In genomic region chr9:107386722-107387121, GRCm38 (mm10) we compare ENCODE assay signal across 9 mouse cellular contexts. TPM values are rescaled to one million over a fixed set of nuclear protein-coding genes. Genes with fewer than 3 reads are reported as not detected.
A peak's percentile ranks its signal among the peaks of the same experiment; 100 is the strongest.
DNase-seq lines count a peak whose midpoint lies in the region; ATAC-seq and TF ChIP-seq lines count a peak whose summit lies in the region.
"Had no signal": no experiment of that assay in that cellular context is flagged by ENCODE, and none has a peak within 500 bp of the region (broad histone marks: within the 10 kb centered on the region; RNA-seq: fewer than 3 reads in every experiment).

No protein-coding gene starts in this region.

- no peaks in the 10 kb centered on the region for H3K36me3 ChIP-seq in heart, postnatal 0 days (replicated peaks; ENCODE audit: control insufficient read depth, insufficient read depth, low read length)
- H3K36me3 ChIP-seq in heart, embryonic 10.5 days = no peaks in the 10 kb centered on the region
- H3K36me3 ChIP-seq in CH12.LX (replicated peaks in 1 of 2; ENCODE audit: control insufficient read depth in 1 of 2, insufficient read depth in 1 of 2, low read length in 1 of 2) = no peaks in the 10 kb centered on the region
- H3K36me3 ChIP-seq in lung, embryonic 14.5 days (ENCODE audit: insufficient read depth) = no peaks in the 10 kb centered on the region
- H3K36me3 ChIP-seq: neural tube, embryonic 12.5 days had no signal

- peak; percentile 33 for TF ChIP-seq CTCF in heart, postnatal 0 days (IDR thresholded peaks at IDR 0.05; ENCODE audit: low read depth)
- peak; percentile 53 to 71 for TF ChIP-seq CTCF in CH12.LX (conservative IDR thresholded peaks at IDR 0.05 in 1 of 2, IDR thresholded peaks at IDR 0.05 in 1 of 2; ENCODE audit: low read depth in 2 of 2, low read length in 2 of 2)
- peak; percentile 61 for TF ChIP-seq CTCF in lung, embryonic 14.5 days (IDR thresholded peaks at IDR 0.05; ENCODE audit: low read depth)

- no peak for ATAC-seq in heart, postnatal 0 days (ENCODE audit: insufficient read depth, low read depth)
- ATAC-seq in lung, embryonic 14.5 days (ENCODE audit: insufficient read depth) = no peak
- no peak for ATAC-seq in activated CD4-positive, CD25-positive, alpha-beta regulatory T cell, adult 4 months
- ATAC-seq in megakaryocyte progenitor cell, adult 5-6 weeks (replicated peaks; ENCODE audit: poor library complexity) = no peak; the same call in 1 of the 2 replicates

- H3K27ac ChIP-seq in heart, postnatal 0 days (ENCODE audit: low read depth) = no peak overlapping the region
- H3K27ac ChIP-seq in heart, embryonic 10.5 days = no peak overlapping the region
- no peak overlapping the region for H3K27ac ChIP-seq in CH12.LX (ENCODE audit: insufficient read depth, low read depth)
- H3K27ac ChIP-seq in lung, embryonic 14.5 days (ENCODE audit: low read depth) = no peak overlapping the region
- H3K27ac ChIP-seq: neural tube, embryonic 12.5 days had no signal

- TF ChIP-seq EP300 in heart, postnatal 0 days (IDR thresholded peaks at IDR 0.05; ENCODE audit: low read depth) = no peak
- no peak for TF ChIP-seq EP300 in CH12.LX (IDR thresholded peaks at IDR 0.05; ENCODE audit: low read length)

- no peak overlapping the region for H3K4me2 ChIP-seq in heart, postnatal 0 days (ENCODE audit: low read depth, low read length)
- H3K4me2 ChIP-seq in CH12.LX (ENCODE audit: insufficient read depth, low read depth, poor library complexity, severe bottlenecking) = no peak overlapping the region
- no peak overlapping the region for H3K4me2 ChIP-seq in lung, embryonic 14.5 days
- H3K4me2 ChIP-seq: neural tube, embryonic 12.5 days had no signal

- H3K4me1 ChIP-seq in heart, postnatal 0 days (ENCODE audit: control insufficient read depth, insufficient read depth) = no peaks in the 10 kb centered on the region
- peaks cover 45% of the 10 kb centered on the region for H3K4me1 ChIP-seq in heart, embryonic 10.5 days
- H3K4me1 ChIP-seq in CH12.LX (ENCODE audit: control insufficient read depth in 1 of 2, insufficient read depth in 2 of 2) = no peaks in the 10 kb centered on the region
- H3K4me1 ChIP-seq in lung, embryonic 14.5 days (ENCODE audit: insufficient read depth) = no peaks in the 10 kb centered on the region

- H3K79me2 ChIP-seq in CH12.LX (replicated peaks; ENCODE audit: control insufficient read depth, extremely low read depth, insufficient read depth, poor library complexity, severe bottlenecking) = no peaks in the 10 kb centered on the region

- TF ChIP-seq RAD21 in CH12.LX (IDR thresholded peaks at IDR 0.05; ENCODE audit: low read depth, low read length) = peak; percentile 31

- H3K9me3 ChIP-seq in heart, postnatal 0 days (replicated peaks; ENCODE audit: control insufficient read depth, low read length) = no peaks in the 10 kb centered on the region
- H3K9me3 ChIP-seq in heart, embryonic 10.5 days = no peaks in the 10 kb centered on the region
- no peaks in the 10 kb centered on the region for H3K9me3 ChIP-seq in CH12.LX (replicated peaks; ENCODE audit: low read length)
- no peaks in the 10 kb centered on the region for H3K9me3 ChIP-seq in lung, embryonic 14.5 days (ENCODE audit: low read depth, low read length)
- H3K9me3 ChIP-seq: neural tube, embryonic 12.5 days had no signal

- WGBS in heart, postnatal 0 days = 69% methylated on average over 3 of the region's 3 CpGs
- WGBS in heart, embryonic 10.5 days = 57% methylated on average over 3 of the region's 3 CpGs
- WGBS in lung, embryonic 14.5 days = 59% methylated on average over 3 of the region's 3 CpGs

- in situ Hi-C loops in CH12.LX (cut with MboI; ENCODE audit: low pct_ligation_motif_present, low pct_unique_long_range_greater_than_20kb, low sequenced_read_pairs) = no loop called here

- no peak overlapping the region for H3K9ac ChIP-seq in heart, postnatal 0 days (replicated peaks; ENCODE audit: low read depth, low read length)
- H3K9ac ChIP-seq in CH12.LX (ENCODE audit: insufficient read depth, low read depth) = no peak overlapping the region
- H3K9ac ChIP-seq in lung, embryonic 14.5 days = no peak overlapping the region
- H3K9ac ChIP-seq: neural tube, embryonic 12.5 days had no signal

- dilution Hi-C loops in CH12.LX (cut with MboI; ENCODE audit: extremely low pct_ligation_motif_present, extremely low pct_unique_long_range_greater_than_20kb, low sequenced_read_pairs) = no loop called here

- no peak for DNase-seq in heart, postnatal 0 days (ENCODE audit: low spot score)
- no peak for DNase-seq in heart, embryonic 10.5 days (ENCODE audit: low spot score)
- DNase-seq in CH12.LX (ENCODE audit: extremely low read depth) = peak; percentile 24
- peak; percentile 76 for DNase-seq in cerebellum, adult 9-10 months
- peak; percentile 21 for DNase-seq in lung, embryonic 14.5 days
- DNase-seq in right cerebral cortex, postnatal 36 days (ENCODE audit: low spot score in 2 of 2) = no peak

- no peak overlapping the region for H3K4me3 ChIP-seq in heart, postnatal 0 days (ENCODE audit: low read depth, low read length)
- no peak overlapping the region for H3K4me3 ChIP-seq in heart, embryonic 10.5 days
- no peak overlapping the region for H3K4me3 ChIP-seq in CH12.LX (replicated peaks in 1 of 3; ENCODE audit: low read depth in 2 of 3, low read length in 2 of 3, poor library complexity in 1 of 3)
- no peak overlapping the region for H3K4me3 ChIP-seq in lung, embryonic 14.5 days (ENCODE audit: low read depth, low read length)
- H3K4me3 ChIP-seq: neural tube, embryonic 12.5 days had no signal

- TF ChIP-seq POLR2A in CH12.LX (IDR thresholded peaks at IDR 0.05; ENCODE audit: low read depth, low read length) = no peak

- H3K27me3 ChIP-seq in heart, postnatal 0 days (ENCODE audit: control insufficient read depth, insufficient read depth, low read length) = peaks cover 27% of the 10 kb centered on the region
- peaks cover 39% of the 10 kb centered on the region for H3K27me3 ChIP-seq in heart, embryonic 10.5 days (ENCODE audit: insufficient read depth, poor library complexity, severe bottlenecking)
- peaks cover 94% of the 10 kb centered on the region for H3K27me3 ChIP-seq in CH12.LX (replicated peaks)
- H3K27me3 ChIP-seq in lung, embryonic 14.5 days (ENCODE audit: insufficient read depth, low read length) = peaks cover 19% of the 10 kb centered on the region

TF ChIP-seq in CH12.LX, 34 proteins besides CTCF, POLR2A, EP300 and RAD21:
- TF ChIP-seq ETS1 (conservative IDR thresholded peaks at IDR 0.05; ENCODE audit: low read depth, low read length) = no peak
- peak; percentile 62 for TF ChIP-seq SMC3 (IDR thresholded peaks at IDR 0.05; ENCODE audit: low read depth, low read length)
- no peak for TF ChIP-seq NRF1 (IDR thresholded peaks at IDR 0.05; ENCODE audit: low read depth, low read length)
- TF ChIP-seq PAX5 (IDR thresholded peaks at IDR 0.05; ENCODE audit: low read length) = no peak
- TF ChIP-seq E2F4 (IDR thresholded peaks at IDR 0.05; ENCODE audit: insufficient replicate concordance, low read depth, low read length) = no peak
- TF ChIP-seq CHD1 (IDR thresholded peaks at IDR 0.05; ENCODE audit: low read depth, low read length) = no peak

RNA-seq across cellular contexts. Expression of gene Cacna2d2, which starts 12.7 kb away (rescaled TPM):
- total RNA-seq in heart, postnatal 0 days (2014; rRNA removed; ENCODE audit: low replicate concordance) = 30.6 and 34.8 TPM in 2 replicates
- polyA plus RNA-seq in heart, postnatal 0 days (2015; fragmentation: Nextera tagmentation; extraction: Ambion mirVana) = 1.1 and 1.3 TPM in 2 replicates
- 6.8 TPM in 2 replicates for polyA plus RNA-seq in heart, embryonic 10.5 days (2016; fragmentation: Nextera tagmentation; extraction: Ambion mirVana)
- 0.04 TPM in 1 of 2 replicates, not detected in the other for total RNA-seq in CH12.LX (2012; rRNA removed)
- not detected in 2 replicates for total RNA-seq in CH12.LX (2014; rRNA removed)
- not detected in 2 replicates for polyA plus RNA-seq in CH12.LX (2012; ENCODE audit: insufficient read length, low read depth)
- 0.18 TPM in 1 of 2 replicates, not detected in the other for polyA plus RNA-seq in lung, embryonic 14.5 days (2014; fragmentation: Nextera tagmentation; extraction: Ambion mirVana)
- polyA plus RNA-seq in activated CD4-positive, CD25-positive, alpha-beta regulatory T cell, adult 4 months (2017; shearing (Covaris generic)) = under 1 TPM; 0.16 to 0.41 TPM
- total RNA-seq in megakaryocyte progenitor cell, adult 5-6 weeks (2015) = 0.42 and 1.5 TPM in 2 replicates
- 0.30 and 0.37 TPM in 2 replicates for total RNA-seq in megakaryocyte progenitor cell, adult 5-6 weeks (2017)

RNA-seq across cellular contexts. Expression of gene 6430571L13Rik, which starts 46.3 kb away (rescaled TPM):
- 1.1 and 11.0 TPM in 2 replicates for total RNA-seq in heart, postnatal 0 days (2014; rRNA removed; ENCODE audit: low replicate concordance)
- polyA plus RNA-seq in heart, postnatal 0 days (2015; fragmentation: Nextera tagmentation; extraction: Ambion mirVana) = 3.1 and 3.3 TPM in 2 replicates
- 0.74 and 1.2 TPM in 2 replicates for polyA plus RNA-seq in heart, embryonic 10.5 days (2016; fragmentation: Nextera tagmentation; extraction: Ambion mirVana)
- total RNA-seq in CH12.LX (2012; rRNA removed) (0.34 and 0.72 TPM in 2 replicates), CH12.LX (2014; rRNA removed) (0.11 TPM in 1 of 2 replicates, not detected in the other)
- polyA plus RNA-seq in CH12.LX (2012; ENCODE audit: insufficient read length, low read depth) = 0.09 and 0.10 TPM in 2 replicates
- polyA plus RNA-seq in lung, embryonic 14.5 days (2014; fragmentation: Nextera tagmentation; extraction: Ambion mirVana) = 0.27 and 0.28 TPM in 2 replicates
- polyA plus RNA-seq in activated CD4-positive, CD25-positive, alpha-beta regulatory T cell, adult 4 months (2017; shearing (Covaris generic)) = 1 to 10 TPM; 2.7 to 4.6 TPM
- 0.07 TPM in 1 of 2 replicates, not detected in the other for total RNA-seq in megakaryocyte progenitor cell, adult 5-6 weeks (2015)
- total RNA-seq in megakaryocyte progenitor cell, adult 5-6 weeks (2017) = 0.08 and 0.17 TPM in 2 replicates

RNA-seq across cellular contexts. Expression of gene Hemk1, which starts 48.6 kb away (rescaled TPM):
- total RNA-seq in heart, postnatal 0 days (2014; rRNA removed; ENCODE audit: low replicate concordance) = 4.8 and 28.7 TPM in 2 replicates
- 12.3 and 15.3 TPM in 2 replicates for polyA plus RNA-seq in heart, postnatal 0 days (2015; fragmentation: Nextera tagmentation; extraction: Ambion mirVana)
- polyA plus RNA-seq in heart, embryonic 10.5 days (2016; fragmentation: Nextera tagmentation; extraction: Ambion mirVana) = 13.4 and 14.6 TPM in 2 replicates
- total RNA-seq in CH12.LX (2012; rRNA removed) (12.2 and 20.5 TPM in 2 replicates), CH12.LX (2014; rRNA removed) (10.8 and 12.1 TPM in 2 replicates)
- 11.9 TPM in 2 replicates for polyA plus RNA-seq in CH12.LX (2012; ENCODE audit: insufficient read length, low read depth)
- 9.8 and 11.3 TPM in 2 replicates for polyA plus RNA-seq in lung, embryonic 14.5 days (2014; fragmentation: Nextera tagmentation; extraction: Ambion mirVana)
- polyA plus RNA-seq in activated CD4-positive, CD25-positive, alpha-beta regulatory T cell, adult 4 months (2017; shearing (Covaris generic)) = 10 to 100 TPM; 25.4 to 27.3 TPM
- 14.5 and 20.2 TPM in 2 replicates for total RNA-seq in megakaryocyte progenitor cell, adult 5-6 weeks (2015)
- 12.0 and 14.0 TPM in 2 replicates for total RNA-seq in megakaryocyte progenitor cell, adult 5-6 weeks (2017)

Comparison
In these comparisons a context has a peak if more than half of its experiments do, and no peak if none do; other contexts are left out.
1. DNase-seq: peak in CH12.LX (single experiment), cerebellum, adult 9-10 months (single experiment) and lung, embryonic 14.5 days (single experiment); none in heart, postnatal 0 days (single experiment), heart, embryonic 10.5 days (single experiment) and right cerebral cortex, postnatal 36 days (0 of 2).
2. Peak in every context shown above with its lines, with median percentiles within 50 percentile points of each other: CTCF ChIP-seq.